Mouse (Mus musculus): ENCODE data around the gene Ppp1r1a. TPM values are rescaled to one million over a fixed set of nuclear protein-coding genes. Genes with fewer than 3 reads are reported as not detected.

The Ppp1r1a gene
- polyA plus RNA-seq (2012; rRNA removed), result 0.26 and 0.27 TPM in 2 replicates

DNA sequence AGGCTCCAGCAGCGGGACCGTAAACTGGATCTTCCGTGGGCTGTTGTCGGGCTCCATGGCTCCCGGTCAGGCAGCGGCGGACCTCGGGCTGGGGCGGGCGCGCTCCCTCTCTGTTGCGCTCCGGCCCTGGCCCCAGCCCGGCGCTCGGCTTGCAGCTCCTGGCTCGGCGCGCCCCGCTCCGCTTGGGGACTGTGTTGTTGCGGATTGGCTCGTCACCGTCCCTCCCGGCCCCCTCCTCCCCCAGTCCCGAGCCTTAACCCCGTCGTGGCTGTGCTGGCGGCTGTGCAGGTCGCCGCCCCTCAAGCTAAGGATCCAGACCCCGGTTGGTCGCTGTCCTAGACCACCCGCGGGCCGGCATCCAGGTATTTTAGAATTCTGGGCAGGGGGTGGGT, at the start of gene Ppp1r1a:
Gene Ppp1r1a, minus strand, starts transcription at position 182 of the 392 bp plus-strand sequence.
- peaks cover 5% of the 10 kb centered on the region for H3K27me3 ChIP-seq (ENCODE audit: control insufficient read depth, insufficient read depth, low read length)
- no peaks in the 10 kb centered on the region; the same call in 1 of the 2 replicates for H3K4me1 ChIP-seq (ENCODE audit: control insufficient read depth, insufficient read depth, insufficient read length)
- 1% methylated on average over 36 of the region's 36 CpGs for WGBS
- H3K36me3 ChIP-seq (ENCODE audit: control insufficient read depth, insufficient read depth, low read length), result no peaks in the 10 kb centered on the region
- no peak for TF ChIP-seq CTCF (IDR thresholded peaks at IDR 0.05; ENCODE audit: extremely low read depth, insufficient read depth, insufficient read length, insufficient replicate concordance)
- TF ChIP-seq POLR2A (IDR thresholded peaks at IDR 0.05; ENCODE audit: low read depth, low read length), result no peak
- no peak for DNase-seq (ENCODE audit: low read depth in 1 of 2, low spot score in 2 of 2)
- H3K27ac ChIP-seq (ENCODE audit: insufficient read depth, low read length), result no peak within 1 kb of the TSS
- H3K4me3 ChIP-seq (ENCODE audit: extremely low read depth, insufficient read depth, insufficient read length), result no peak within 1 kb of the TSS

DNA sequence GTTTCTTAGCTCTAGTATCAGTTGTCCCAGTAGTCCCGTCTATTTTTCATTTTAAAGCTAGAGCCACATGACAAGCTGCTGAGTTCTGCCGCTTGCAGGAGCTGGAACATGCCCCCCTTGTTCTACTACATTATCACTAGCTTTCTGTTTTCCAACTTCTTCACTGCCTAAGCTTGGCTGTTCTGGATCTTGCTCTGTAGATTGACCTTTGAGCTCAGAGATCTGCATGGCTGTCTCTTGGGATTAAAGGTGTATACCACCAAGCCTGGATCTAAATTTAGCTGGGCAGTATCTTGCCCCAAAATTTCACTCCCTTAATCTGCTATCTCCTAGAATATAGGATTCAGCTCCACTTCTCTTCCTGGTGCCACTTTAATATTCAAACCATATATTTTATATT, 48.1 kb upstream of the Ppp1r1a start:
- DNase-seq (ENCODE audit: low read depth in 1 of 2, low spot score in 2 of 2), result no peak
- Histone ChIP-seq H3K4me3 (ENCODE audit: extremely low read depth, insufficient read depth, insufficient read length) (no peak overlapping the region), H3K4me1 (ENCODE audit: control insufficient read depth, insufficient read depth, insufficient read length) (no peaks in the 10 kb centered on the region), H3K36me3 (ENCODE audit: control insufficient read depth, insufficient read depth, low read length) (no peaks in the 10 kb centered on the region), H3K27ac (ENCODE audit: insufficient read depth, low read length) (no peak overlapping the region), H3K27me3 (ENCODE audit: control insufficient read depth, insufficient read depth, low read length) (no peaks in the 10 kb centered on the region)
- TF ChIP-seq POLR2A (IDR thresholded peaks at IDR 0.05; ENCODE audit: low read depth, low read length) (no peak), CTCF (IDR thresholded peaks at IDR 0.05; ENCODE audit: extremely low read depth, insufficient read depth, insufficient read length, insufficient replicate concordance) (no peak)
- WGBS, result 84% methylated on average over 2 of the region's 2 CpGs

DNA sequence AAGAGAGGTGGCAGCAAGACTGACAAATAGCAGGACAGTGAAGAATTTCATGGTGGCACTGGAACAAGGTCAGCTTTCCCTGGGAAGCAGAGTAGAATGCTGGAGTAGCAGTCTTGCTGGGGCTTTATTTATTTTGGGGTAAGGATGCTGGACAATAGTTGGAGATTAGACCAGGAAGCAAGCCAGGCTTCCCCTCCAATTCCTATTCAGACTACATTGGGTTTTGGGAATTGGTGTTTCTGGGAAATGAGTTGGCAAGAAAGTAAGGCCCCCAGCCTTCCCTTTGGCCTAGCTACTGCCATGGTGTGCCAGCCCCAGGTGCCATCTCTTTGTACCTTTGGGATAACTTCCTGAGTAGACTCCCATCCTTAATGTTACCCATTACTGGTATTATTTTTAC, 27.2 kb upstream of the Ppp1r1a start, which contains the start of gene Glycam1:
Gene Glycam1, minus strand, starts transcription at position 101 of the 400 bp plus-strand sequence.
- no peak for DNase-seq (ENCODE audit: low read depth in 1 of 2, low spot score in 2 of 2)
- Histone ChIP-seq H3K27ac (ENCODE audit: insufficient read depth, low read length) (no peak within 1 kb of the TSS), H3K36me3 (ENCODE audit: control insufficient read depth, insufficient read depth, low read length) (no peaks in the 10 kb centered on the region), H3K4me1 (ENCODE audit: control insufficient read depth, insufficient read depth, insufficient read length) (no peaks in the 10 kb centered on the region), H3K27me3 (ENCODE audit: control insufficient read depth, insufficient read depth, low read length) (no peaks in the 10 kb centered on the region), H3K4me3 (ENCODE audit: extremely low read depth, insufficient read depth, insufficient read length) (no peak within 1 kb of the TSS)
- TF ChIP-seq CTCF (IDR thresholded peaks at IDR 0.05; ENCODE audit: extremely low read depth, insufficient read depth, insufficient read length, insufficient replicate concordance) (no peak), POLR2A (IDR thresholded peaks at IDR 0.05; ENCODE audit: low read depth, low read length) (no peak)

DNA sequence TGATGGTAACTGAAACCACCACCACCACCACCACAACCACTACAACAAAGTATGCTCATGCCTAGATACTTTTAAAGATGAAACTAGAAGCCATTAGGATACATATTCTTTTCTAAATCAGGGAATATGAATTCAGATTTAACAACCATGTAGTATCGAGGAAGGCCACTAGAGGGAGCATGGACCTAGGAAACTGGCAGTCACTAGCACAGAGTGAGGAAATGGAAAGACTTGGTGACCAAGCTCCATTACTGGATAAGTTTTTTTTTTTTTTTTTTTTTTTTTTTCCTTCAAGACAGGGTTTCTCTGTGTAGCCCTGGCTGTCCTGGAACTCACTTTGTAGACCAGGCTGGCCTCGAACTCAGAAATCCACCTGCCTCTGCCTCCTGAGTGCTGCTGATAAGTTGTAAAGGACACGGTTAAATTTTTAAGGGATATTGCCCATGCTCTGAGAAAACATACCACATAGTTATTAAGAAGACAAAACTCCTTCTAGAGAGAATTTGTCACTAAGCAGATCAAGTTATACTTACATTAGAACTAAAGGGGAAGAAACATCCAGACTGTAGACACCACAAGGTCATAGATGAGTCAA, 14.4 kb upstream of the Ppp1r1a start:
- 0 out of 2 replicates have a peak, but pooled peaks cover 2% of the 10 kb centered on the region for H3K27me3 ChIP-seq (ENCODE audit: control insufficient read depth, insufficient read depth, low read length)
- H3K36me3 ChIP-seq (ENCODE audit: control insufficient read depth, insufficient read depth, low read length), result no peaks in the 10 kb centered on the region
- TF ChIP-seq POLR2A (IDR thresholded peaks at IDR 0.05; ENCODE audit: low read depth, low read length) (no peak), CTCF (IDR thresholded peaks at IDR 0.05; ENCODE audit: extremely low read depth, insufficient read depth, insufficient read length, insufficient replicate concordance) (peak; percentile 47; the same call in 1 of the 2 replicates)
- no peaks in the 10 kb centered on the region for H3K4me1 ChIP-seq (ENCODE audit: control insufficient read depth, insufficient read depth, insufficient read length)
- H3K4me3 ChIP-seq (ENCODE audit: extremely low read depth, insufficient read depth, insufficient read length), result no peak overlapping the region
- 48% methylated on average over 3 of the region's 3 CpGs for WGBS
- no peak overlapping the region for H3K27ac ChIP-seq (ENCODE audit: insufficient read depth, low read length)
- peak in 1 of 2 experiments; percentile 22 for DNase-seq (ENCODE audit: low read depth in 1 of 2, low spot score in 2 of 2)

DNA sequence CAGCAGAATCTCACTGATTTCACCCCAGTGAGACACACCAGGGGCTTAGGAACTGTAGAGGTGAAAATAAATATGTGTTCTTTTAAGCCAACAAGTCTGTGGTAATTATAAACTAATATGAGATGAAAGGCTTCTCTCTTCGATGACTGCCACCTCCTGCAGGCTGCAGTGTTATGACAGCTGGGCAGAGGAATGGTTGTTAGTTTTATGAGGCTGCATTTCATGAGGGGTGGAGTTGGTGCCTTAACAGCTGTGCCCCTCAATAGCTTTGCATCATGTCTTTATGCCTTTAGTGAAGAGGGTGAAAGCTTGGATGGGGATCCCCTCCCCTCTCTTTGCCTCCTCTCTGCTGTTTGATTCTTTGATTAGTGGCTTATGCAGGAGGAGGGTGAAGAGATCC, 13.2 kb upstream of the Ppp1r1a start:
- DNase-seq (ENCODE audit: low read depth in 1 of 2, low spot score in 2 of 2), result no peak
- H3K27me3 ChIP-seq (ENCODE audit: control insufficient read depth, insufficient read depth, low read length), result 0 out of 2 replicates have a peak, but pooled peaks cover 2% of the 10 kb centered on the region
- WGBS, result 24% methylated on average over 1 of the region's 1 CpGs
- H3K4me3 ChIP-seq (ENCODE audit: extremely low read depth, insufficient read depth, insufficient read length), result no peak overlapping the region
- no peak for TF ChIP-seq POLR2A (IDR thresholded peaks at IDR 0.05; ENCODE audit: low read depth, low read length)
- no peak for TF ChIP-seq CTCF (IDR thresholded peaks at IDR 0.05; ENCODE audit: extremely low read depth, insufficient read depth, insufficient read length, insufficient replicate concordance)
- no peak overlapping the region for H3K27ac ChIP-seq (ENCODE audit: insufficient read depth, low read length)
- H3K36me3 ChIP-seq (ENCODE audit: control insufficient read depth, insufficient read depth, low read length), result no peaks in the 10 kb centered on the region
- H3K4me1 ChIP-seq (ENCODE audit: control insufficient read depth, insufficient read depth, insufficient read length), result no peaks in the 10 kb centered on the region

DNA sequence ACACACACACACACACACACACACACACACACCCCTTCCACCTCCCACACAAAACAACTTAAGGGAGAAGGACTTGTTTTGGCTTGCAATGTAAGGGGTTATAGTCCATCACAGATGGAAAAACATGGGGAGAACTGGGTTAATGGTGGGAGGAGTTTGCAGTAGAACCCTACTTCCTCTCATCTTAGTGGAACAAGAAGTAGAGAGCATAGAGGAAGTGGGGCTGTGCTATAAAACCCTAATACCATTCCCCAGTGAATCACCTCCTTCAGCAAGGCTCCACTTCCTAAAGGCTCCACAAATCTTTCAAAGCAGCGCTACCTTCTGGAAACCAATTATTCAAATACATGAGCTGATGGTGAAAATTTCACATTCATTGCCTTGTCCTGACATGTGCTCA, 11.7 kb upstream of the Ppp1r1a start:
- 0 out of 2 replicates have a peak, but pooled peaks cover 2% of the 10 kb centered on the region for H3K27me3 ChIP-seq (ENCODE audit: control insufficient read depth, insufficient read depth, low read length)
- no peaks in the 10 kb centered on the region for H3K4me1 ChIP-seq (ENCODE audit: control insufficient read depth, insufficient read depth, insufficient read length)
- H3K36me3 ChIP-seq (ENCODE audit: control insufficient read depth, insufficient read depth, low read length), result no peaks in the 10 kb centered on the region
- WGBS, result 37% methylated on average over 1 of the region's 1 CpGs
- H3K4me3 ChIP-seq (ENCODE audit: extremely low read depth, insufficient read depth, insufficient read length), result no peak overlapping the region
- no peak for DNase-seq (ENCODE audit: low read depth in 1 of 2, low spot score in 2 of 2)
- TF ChIP-seq CTCF (IDR thresholded peaks at IDR 0.05; ENCODE audit: extremely low read depth, insufficient read depth, insufficient read length, insufficient replicate concordance) (no peak), POLR2A (IDR thresholded peaks at IDR 0.05; ENCODE audit: low read depth, low read length) (no peak)
- no peak overlapping the region for H3K27ac ChIP-seq (ENCODE audit: insufficient read depth, low read length)

DNA sequence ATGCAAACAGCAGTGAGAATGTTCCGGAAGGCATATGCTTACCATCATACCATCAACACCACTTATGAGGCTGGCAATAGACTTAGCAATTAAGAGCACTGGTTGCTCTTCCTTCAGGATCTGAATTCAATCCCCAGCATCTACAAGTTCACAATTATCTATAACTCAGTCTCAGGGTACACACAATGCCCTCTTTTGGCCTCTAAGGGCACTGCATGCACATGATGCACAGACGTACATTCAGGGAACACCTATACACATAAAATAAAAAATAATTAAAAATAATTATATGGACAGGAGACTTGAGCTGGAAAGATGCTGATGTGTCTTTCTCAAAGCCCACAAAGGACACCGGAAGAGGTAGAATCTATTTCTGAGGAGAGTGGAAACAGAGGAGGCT, 10.2 kb upstream of the Ppp1r1a start:
- Histone ChIP-seq H3K4me3 (ENCODE audit: extremely low read depth, insufficient read depth, insufficient read length) (no peak overlapping the region), H3K36me3 (ENCODE audit: control insufficient read depth, insufficient read depth, low read length) (no peaks in the 10 kb centered on the region), H3K27ac (ENCODE audit: insufficient read depth, low read length) (no peak overlapping the region), H3K4me1 (ENCODE audit: control insufficient read depth, insufficient read depth, insufficient read length) (no peaks in the 10 kb centered on the region), H3K27me3 (ENCODE audit: control insufficient read depth, insufficient read depth, low read length) (0 out of 2 replicates have a peak, but pooled peaks cover 2% of the 10 kb centered on the region)
- no peak for TF ChIP-seq CTCF (IDR thresholded peaks at IDR 0.05; ENCODE audit: extremely low read depth, insufficient read depth, insufficient read length, insufficient replicate concordance)
- no peak for TF ChIP-seq POLR2A (IDR thresholded peaks at IDR 0.05; ENCODE audit: low read depth, low read length)
- DNase-seq (ENCODE audit: low read depth in 1 of 2, low spot score in 2 of 2), result no peak
- WGBS, result 85% methylated on average over 3 of the region's 3 CpGs
